Mouse (Mus musculus): Measurements from ENCODE around the gene Zswim8.
A peak's percentile ranks its signal among the peaks of the same experiment; 100 is the strongest.

Zswim8 gene

DNA sequence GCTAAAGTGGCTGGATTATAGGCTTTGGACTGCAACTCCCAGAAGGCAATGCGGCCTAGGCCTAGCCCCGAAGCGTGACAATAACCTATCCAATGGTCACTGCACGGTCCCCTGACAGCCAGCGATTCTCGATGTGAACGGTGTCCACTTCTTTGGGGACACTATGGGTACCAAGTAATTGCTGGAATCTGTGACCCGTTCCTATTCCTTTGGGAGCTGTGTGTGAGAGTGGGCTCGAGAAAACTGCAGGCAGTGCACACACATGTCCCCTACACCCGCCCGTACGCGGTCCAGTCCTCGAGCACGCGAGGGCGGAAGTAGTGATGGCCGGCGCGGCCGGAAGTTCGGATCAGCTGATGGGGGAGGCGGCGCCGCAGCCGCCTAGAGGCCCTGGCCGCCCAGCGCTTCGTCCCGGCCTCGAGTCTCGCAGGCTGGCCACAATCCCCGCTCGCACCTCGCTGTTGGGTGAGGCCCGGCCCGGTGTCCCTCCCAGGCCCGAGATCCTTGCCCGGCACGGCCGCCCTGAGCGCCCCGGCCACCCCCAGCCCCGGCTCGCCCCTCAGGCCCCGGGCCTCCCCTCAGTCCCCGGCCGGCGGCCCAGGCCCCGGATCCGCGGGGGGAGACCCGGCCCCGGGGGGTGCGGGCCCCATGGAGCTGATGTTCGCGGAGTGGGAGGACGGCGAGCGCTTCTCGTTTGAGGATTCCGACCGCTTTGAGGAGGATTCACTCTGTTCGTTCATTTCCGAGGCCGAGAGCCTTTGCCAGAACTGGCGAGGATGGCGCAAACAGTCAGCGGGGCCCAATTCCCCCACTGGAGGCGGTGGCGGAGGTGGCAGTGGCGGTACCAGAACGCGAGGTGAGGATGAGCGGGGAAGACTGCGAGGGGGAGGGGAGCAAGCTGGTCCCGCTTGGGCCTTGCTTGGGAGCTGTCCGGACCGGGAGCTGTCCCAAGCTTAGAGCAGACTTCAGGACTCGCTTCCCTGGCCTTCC is at the start of gene Zswim8:
Gene Zswim8, plus strand, starts transcription at position 352 of the 990 bp plus-strand sequence.
- DNase-seq (ENCODE audit: low read depth), result peak; percentile 61

DNA sequence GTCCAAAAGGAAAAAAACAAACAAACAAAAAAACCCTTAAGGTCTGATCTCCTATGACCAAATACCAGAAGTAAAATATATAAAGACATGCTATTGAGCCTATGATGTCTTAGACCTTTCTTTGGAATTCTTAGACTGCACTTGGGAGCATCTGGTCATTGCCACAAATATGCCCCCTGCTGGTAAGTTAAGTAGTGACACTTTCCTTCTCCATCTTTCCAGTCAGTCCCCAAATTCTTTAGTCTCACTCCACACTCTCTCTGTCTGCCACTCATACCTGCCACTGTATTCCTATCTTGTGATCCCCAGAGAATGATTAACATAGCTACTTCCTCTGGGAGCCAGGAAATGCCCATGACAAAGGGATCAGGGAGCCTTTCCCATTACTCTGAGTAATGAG is 49.0 kb upstream of the Zswim8 start:
- peak; percentile 31 for DNase-seq (ENCODE audit: low read depth)

- DNase-seq (ENCODE audit: low read depth), result no peak
These were observed 48.5 kb upstream of the Zswim8 start for GRCm38 (mm10) chr14:20658902-20659301.

DNA sequence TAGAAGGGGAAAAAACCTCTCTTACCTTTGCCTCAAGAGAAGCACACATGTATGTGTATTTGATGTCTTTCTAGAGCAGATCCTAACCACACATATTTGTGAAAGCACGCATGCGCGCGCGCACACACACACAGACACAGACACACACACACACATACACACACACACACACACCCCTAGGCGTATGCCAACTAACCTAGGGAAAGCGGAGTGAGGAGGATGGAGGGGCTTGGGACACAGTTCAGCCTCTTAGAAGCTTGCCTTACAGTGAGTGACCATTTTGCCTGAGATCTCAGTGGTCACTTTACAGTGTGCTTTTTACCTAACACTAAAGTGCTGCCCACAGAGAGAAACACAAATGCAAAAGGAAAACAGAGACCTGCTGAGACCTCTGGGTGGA is 47.7 kb upstream of the Zswim8 start:
- DNase-seq (ENCODE audit: low read depth), result no peak

DNA sequence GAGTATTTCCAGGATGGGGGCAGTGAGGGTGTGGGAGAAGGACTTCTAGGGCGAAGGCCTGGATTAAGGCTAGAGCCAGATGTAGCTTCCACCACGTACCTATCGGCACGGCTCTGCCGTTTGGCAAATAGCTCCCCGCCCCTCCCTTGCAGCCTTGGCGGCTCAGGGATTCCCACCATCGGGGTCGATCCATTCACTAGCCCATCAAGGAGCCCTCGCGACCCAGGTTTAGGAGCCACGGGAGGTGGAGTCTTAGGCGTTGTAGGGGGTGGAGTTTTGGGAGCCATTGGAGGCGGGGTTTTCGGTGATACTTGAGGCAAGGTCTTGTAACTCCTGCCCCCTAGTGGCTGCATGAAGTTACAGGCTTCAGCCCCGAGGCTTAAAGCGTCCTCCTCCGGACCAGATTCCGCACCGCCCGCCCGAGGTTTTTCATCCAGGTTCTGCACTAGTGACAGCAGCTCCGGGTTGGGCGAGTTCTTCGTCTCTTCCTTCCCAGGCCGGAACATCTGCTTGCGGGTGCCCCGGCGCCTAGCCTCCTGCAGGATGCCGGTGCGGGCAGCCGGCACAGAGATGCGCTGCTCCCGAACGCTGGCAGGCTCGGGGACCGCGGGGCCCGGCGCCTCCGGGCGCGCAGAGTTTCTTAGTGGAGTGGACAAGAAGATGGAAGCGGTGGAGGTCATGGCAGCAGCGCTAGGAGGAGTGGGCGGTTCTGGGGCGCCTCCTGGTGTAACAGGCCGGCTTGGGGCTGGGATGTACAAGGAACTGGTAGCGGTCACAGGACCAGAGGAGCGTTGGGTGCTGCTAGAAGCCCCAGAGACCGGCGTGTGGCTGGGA is 46.3 kb upstream of the Zswim8 start:
- DNase-seq (ENCODE audit: low read depth), result peak; percentile 96

DNA sequence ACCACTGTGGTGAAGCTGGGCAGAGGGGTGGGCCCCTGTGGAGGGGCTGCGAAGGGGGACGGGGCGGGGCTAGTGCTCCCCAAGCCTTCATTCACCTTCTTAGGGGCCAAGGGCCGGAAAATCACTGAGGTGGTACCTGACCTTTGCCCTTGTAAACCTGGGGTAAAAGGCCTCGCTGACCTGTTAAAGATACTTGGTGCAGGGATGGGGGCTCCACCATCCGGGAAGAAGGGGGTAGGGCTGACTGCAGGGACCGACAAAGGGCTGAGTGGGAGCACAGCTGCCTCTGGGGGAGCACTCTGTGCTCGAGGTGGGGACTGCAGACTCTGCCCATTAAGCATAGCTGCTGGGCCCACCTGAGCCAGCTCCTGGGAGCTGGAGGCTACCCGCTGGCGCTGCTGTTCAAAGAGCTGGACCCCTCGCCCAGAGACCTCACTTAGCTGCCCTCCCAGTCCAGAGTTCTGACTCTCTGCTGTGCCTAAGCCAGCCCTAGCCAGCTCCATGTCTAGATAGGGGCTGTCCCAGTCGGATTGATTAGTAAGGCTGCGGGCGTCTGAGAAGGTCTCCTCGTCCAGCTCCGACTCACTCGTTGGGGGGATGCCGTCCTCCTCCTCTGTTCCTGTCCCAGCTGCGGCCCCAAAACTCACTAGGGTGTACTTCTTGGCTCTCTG is 45.6 kb upstream of the Zswim8 start:
- DNase-seq (ENCODE audit: low read depth), result no peak

- DNase-seq (ENCODE audit: low read depth), result no peak
These were observed 44.6 kb upstream of the Zswim8 start for GRCm38 (mm10) chr14:20662740-20663139.

DNA sequence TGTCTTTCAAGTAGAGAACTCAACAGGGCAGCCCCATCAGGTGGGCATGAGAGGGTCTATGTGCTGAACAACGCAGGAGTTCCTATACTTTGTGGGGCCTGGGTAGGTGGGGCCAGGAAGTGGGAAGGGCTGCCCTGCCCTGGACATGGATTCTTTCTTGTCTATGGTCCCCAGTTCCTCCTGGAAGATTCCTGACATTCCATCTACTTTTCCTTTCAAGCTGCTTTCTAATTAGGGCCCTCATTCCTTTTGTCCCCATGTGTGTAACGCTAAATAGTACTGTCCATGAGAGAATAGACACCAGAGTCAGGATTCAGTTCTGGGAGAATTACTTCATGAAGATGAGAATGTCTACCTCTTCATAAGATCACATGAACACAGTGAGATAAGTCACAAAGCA is 43.8 kb upstream of the Zswim8 start:
- no peak for DNase-seq (ENCODE audit: low read depth)

DNA sequence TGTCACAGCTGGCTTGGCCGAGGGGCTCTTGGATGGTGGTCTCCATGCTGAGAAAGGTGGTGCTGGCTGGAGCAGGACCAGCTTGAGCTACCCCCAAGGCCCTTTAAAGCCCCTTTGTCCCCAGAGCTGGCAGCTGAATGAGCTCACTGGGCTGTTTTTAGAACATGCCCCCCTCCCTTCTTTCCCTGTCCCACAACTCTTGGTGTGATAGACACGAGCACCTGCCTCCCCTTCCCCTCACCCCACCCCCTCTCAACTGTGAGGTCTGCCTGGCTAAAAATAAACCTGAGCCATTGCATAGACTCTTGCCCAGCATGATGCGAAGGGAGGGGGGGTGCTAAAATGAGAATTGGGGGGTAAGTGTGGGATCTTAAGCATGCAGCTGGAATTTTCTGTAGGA is 42.9 kb upstream of the Zswim8 start:
- no peak for DNase-seq (ENCODE audit: low read depth)

DNA sequence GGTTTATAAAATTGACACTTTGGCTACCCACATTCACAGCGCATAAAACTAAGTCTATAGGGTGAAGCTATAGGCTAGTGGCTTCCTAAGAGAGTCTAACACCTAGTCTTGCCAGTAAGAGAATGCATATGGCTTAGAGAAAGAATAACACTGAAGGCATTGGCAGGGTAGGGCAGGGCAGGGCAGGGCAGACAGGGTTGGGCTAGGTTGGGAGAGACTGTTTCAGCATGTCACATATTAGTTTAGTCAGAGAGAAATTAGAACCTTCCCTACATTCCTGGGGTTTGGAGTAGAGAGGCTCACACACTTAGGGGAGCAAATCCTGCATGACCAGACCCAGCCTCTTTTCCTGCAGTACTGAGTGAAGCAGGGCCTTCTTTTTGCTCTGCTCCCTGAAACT is 39.9 kb upstream of the Zswim8 start:
- no peak for DNase-seq (ENCODE audit: low read depth)

GRCm38 (mm10) chr14:20668154-20668810 is 39.1 kb upstream of the Zswim8 start, which contains the start of gene Synpo2l:
Gene Synpo2l, minus strand, starts transcription at chr14:20668354.
- no peak for DNase-seq (ENCODE audit: low read depth)

DNA sequence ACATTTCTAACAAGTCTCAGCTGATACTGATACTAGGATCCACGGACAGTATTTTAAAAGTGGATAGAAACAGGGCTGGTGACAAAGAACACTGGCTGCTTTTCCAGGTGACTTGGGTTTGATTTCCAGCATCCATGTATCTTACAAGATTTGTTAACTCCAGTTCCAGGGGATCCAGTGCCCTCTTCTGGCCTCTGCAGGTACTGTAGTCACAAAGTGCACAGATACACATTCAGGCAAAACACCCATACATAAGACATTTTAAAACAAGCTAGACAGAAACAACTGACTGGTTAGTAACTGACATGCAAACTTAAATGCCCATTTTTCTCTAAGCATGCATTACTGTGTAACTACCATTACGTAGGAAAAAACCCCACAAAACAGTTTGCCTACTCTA is 34.4 kb upstream of the Zswim8 start:
- DNase-seq (ENCODE audit: low read depth), result peak; percentile 50

DNA sequence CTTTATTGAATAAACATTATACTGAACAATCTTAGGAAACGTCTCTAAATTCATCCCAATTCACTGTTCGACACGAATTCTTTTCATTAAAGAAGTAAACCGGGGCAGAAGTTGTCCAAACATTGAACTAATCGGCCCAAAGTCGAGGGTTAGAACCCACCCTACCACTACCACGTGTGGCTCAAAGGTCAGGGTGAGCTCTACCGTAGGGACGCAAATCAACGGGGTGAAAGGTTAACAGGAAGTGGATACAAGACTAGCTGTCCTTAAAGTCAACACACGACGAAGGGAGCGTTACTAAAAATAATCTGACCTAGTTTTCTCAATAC is 33.7 kb upstream of the Zswim8 start:
- no peak for DNase-seq (ENCODE audit: low read depth)

GRCm38 (mm10) chr14:20674064-20674833 is 33.1 kb upstream of the Zswim8 start, which contains the start of gene Sec24c:
Gene Sec24c, plus strand, starts transcription at chr14:20674308.
- peak; percentile 99 for DNase-seq (ENCODE audit: low read depth)

DNA sequence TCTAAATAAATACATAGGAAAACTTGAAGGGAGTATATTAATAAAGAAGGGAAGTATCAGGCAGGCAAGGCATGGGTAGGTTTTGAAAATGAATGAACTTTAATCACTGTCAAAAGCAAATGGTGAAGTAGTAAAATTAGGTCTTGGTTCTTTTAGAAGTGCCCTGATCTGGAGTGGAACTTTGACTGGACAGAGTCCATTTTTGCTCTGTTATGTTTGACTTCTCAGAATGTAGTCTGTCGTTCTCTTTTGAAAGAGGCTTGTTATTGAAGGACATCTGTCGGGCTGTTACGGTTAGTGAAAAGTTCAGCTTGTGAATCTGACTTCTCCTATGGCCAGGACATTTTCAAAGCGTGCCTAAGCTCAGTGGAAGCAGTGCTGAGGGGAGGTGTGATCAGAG is 29.4 kb upstream of the Zswim8 start:
- DNase-seq (ENCODE audit: low read depth), result no peak

DNA sequence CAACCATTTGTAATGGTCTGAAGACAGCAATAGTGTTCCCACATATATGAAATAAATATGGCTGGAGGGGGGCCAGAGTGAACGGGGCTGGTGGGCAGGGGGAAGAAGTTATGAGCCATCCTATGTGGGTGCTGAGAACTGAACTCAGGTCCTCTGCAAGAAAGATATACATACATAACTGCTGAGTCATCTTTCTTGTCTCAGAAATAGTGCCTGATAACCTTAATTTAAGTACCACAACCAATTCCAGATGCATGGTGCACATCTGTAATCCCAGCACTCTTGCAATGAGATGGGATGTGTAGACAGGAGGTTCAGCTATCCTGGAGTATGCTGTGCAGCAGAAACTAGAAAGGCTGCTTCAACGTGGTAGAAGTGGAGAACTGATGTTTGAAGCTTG is 25.6 kb upstream of the Zswim8 start:
- no peak for DNase-seq (ENCODE audit: low read depth)

DNA sequence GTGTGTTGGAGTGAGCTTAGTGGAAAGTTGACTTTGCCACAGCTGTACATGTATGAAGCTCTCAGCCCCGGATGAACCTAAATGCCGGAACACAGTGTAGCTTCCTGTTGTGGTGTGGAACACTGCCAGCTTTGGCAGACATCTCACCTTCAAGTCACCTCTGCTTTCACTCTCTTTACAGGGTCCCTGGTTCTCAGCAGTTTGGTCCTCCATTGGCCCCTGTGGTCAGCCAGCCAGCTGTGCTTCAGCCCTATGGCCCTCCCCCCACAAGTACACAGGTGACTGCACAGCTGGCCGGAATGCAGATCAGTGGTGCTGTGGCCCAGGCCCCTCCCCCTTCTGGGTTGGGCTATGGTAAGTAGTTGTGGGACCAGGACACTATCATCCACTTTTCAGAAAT is 24.9 kb upstream of the Zswim8 start:
- DNase-seq (ENCODE audit: low read depth), result no peak

DNA sequence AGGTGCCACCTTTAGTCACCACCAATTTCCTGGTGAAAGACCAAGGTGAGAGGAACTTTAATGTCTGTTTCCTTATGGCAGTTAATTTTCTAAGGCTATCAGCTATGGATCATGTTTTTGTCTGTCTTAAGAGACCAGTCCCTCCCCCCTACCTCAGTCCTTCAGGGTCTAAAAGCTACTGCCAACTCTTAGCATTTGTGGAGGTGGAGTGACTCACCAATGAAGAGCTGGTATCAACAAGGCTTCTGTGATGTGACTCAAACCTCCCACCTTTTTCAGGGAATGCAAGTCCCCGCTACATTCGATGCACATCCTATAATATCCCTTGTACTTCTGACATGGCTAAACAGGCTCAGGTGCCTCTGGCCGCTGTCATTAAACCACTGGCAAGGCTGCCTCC is 20.8 kb upstream of the Zswim8 start:
- DNase-seq (ENCODE audit: low read depth), result no peak

DNA sequence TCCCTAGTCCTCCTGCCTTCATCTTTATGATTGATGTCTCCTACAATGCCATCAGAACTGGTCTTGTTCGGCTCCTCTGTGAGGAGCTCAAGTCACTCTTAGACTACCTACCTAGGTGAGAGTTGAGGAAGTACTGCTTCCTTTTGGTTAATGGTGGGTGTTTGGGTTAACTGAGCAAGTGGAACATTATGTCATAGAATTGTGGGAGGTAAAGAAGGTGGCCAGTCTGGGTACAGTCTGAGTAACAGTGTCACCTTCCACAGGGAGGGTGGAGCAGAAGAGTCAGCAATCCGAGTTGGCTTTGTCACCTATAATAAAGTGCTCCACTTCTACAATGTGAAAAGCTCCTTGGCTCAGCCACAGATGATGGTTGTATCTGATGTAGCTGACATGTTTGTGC is 18.3 kb upstream of the Zswim8 start:
- DNase-seq (ENCODE audit: low read depth), result no peak

- DNase-seq (ENCODE audit: low read depth), result no peak
These were observed 15.6 kb upstream of the Zswim8 start for GRCm38 (mm10) chr14:20691772-20692171.

GRCm38 (mm10) chr14:20693589-20694101 is 13.7 kb upstream of the Zswim8 start:
- no peak for DNase-seq (ENCODE audit: low read depth)

All from c-Kit-positive CD71-positive TER-119-negative erythroid progenitor cells, embryonic 14.5 days (primary cell).